9 mouse cellular contexts compared by ENCODE assay signal in the genomic region with DNA sequence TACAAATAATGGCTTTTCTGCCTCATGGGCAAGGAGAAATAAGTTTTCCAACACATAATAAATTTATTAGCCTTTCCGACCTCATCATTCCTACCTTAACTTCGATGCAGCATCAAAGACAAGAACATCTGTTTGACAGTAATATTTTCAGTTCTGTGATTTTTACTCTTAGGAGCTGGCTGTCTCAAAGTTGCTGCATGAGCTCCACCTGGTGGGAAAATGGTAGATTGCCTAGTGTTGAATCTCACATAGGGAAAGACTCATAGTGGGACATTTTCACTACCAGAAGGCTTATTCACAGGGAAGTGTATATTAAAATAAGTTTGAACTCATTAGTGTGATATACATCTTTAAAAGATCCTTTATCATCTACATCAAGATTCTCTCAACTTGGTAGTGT.
DNase-seq lines count a peak whose midpoint lies in the region; ATAC-seq and TF ChIP-seq lines count a peak whose summit lies in the region.
"Had no signal": no experiment of that assay in that cellular context is flagged by ENCODE, and none has a peak within 500 bp of the region (broad histone marks: within the 10 kb centered on the region; RNA-seq: fewer than 3 reads in every experiment).

No protein-coding gene starts in this region.

- TF ChIP-seq CTCF in hindbrain, postnatal 0 days (IDR thresholded peaks at IDR 0.05; ENCODE audit: low read depth): peak; percentile 83

- no peak overlapping the region for H3K4me3 ChIP-seq in hindbrain, postnatal 0 days (ENCODE audit: low read length)
- H3K4me3 ChIP-seq: embryonic facial prominence, embryonic 12.5 days had no signal

- H3K4me2 ChIP-seq in hindbrain, postnatal 0 days (ENCODE audit: low read depth, low read length): no peak overlapping the region
- H3K4me2 ChIP-seq: embryonic facial prominence, embryonic 12.5 days had no signal

- no peaks in the 10 kb centered on the region for H3K4me1 ChIP-seq in hindbrain, postnatal 0 days (ENCODE audit: insufficient read depth, low read length)
- H3K4me1 ChIP-seq: embryonic facial prominence, embryonic 12.5 days had no signal

- no peaks in the 10 kb centered on the region for H3K36me3 ChIP-seq in hindbrain, postnatal 0 days (ENCODE audit: insufficient read depth, low read length)
- H3K36me3 ChIP-seq: embryonic facial prominence, embryonic 12.5 days had no signal

- intact Hi-C loops in left cerebral cortex, postnatal 4 days (cut with DNase I): loop anchor here (5.0 kb wide), 2 partner anchors 1267 to 1607 kb away; no protein-coding TSS in a partner anchor

- peak; percentile 34 for DNase-seq in kidney, adult 9 months
- no peak for DNase-seq in kidney, adult 11 months
- peak; percentile 36 for DNase-seq in ZHBTc4 (ENCODE audit: low read depth, low spot score)
- DNase-seq in embryo, embryonic 10.5 days (ENCODE audit: low spot score): peak; percentile 84
- peak; percentile 87 for DNase-seq in hindbrain, postnatal 0 days (ENCODE audit: low spot score)
- peak; percentile 56 for DNase-seq in left cerebral cortex, postnatal 4 days
- peak; percentile 68 for DNase-seq in right cerebral cortex, postnatal 4 days
- DNase-seq in spleen, postnatal 36 days (ENCODE audit: low spot score in 2 of 2): no peak

- H3K9me3 ChIP-seq in hindbrain, postnatal 0 days (ENCODE audit: low read length): no peaks in the 10 kb centered on the region
- H3K9me3 ChIP-seq: embryonic facial prominence, embryonic 12.5 days had no signal

- WGBS in hindbrain, postnatal 0 days: 20% methylated on average over 2 of the region's 2 CpGs

- no peak; the same call in 1 of the 2 replicates for ATAC-seq in hindbrain, postnatal 0 days

- no peak overlapping the region for H3K27ac ChIP-seq in hindbrain, postnatal 0 days
- H3K27ac ChIP-seq: embryonic facial prominence, embryonic 12.5 days had no signal

- H3K27me3 ChIP-seq in hindbrain, postnatal 0 days (ENCODE audit: insufficient read depth, low read length): no peaks in the 10 kb centered on the region
- H3K27me3 ChIP-seq: embryonic facial prominence, embryonic 12.5 days had no signal

- no peak overlapping the region for H3K9ac ChIP-seq in hindbrain, postnatal 0 days (replicated peaks; ENCODE audit: low read length)
- H3K9ac ChIP-seq: embryonic facial prominence, embryonic 12.5 days had no signal

Comparison
In these comparisons a context has a peak if more than half of its experiments do, and no peak if none do; other contexts are left out.
1. DNase-seq: peak in kidney, adult 9 months (single experiment), ZHBTc4 (single experiment), embryo, embryonic 10.5 days (single experiment), hindbrain, postnatal 0 days (single experiment), left cerebral cortex, postnatal 4 days (single experiment) and right cerebral cortex, postnatal 4 days (single experiment); none in kidney, adult 11 months (single experiment) and spleen, postnatal 36 days (0 of 2).